Mouse (Mus musculus): ENCODE measurements around the gene Brcc3.

The Brcc3 gene

DNA sequence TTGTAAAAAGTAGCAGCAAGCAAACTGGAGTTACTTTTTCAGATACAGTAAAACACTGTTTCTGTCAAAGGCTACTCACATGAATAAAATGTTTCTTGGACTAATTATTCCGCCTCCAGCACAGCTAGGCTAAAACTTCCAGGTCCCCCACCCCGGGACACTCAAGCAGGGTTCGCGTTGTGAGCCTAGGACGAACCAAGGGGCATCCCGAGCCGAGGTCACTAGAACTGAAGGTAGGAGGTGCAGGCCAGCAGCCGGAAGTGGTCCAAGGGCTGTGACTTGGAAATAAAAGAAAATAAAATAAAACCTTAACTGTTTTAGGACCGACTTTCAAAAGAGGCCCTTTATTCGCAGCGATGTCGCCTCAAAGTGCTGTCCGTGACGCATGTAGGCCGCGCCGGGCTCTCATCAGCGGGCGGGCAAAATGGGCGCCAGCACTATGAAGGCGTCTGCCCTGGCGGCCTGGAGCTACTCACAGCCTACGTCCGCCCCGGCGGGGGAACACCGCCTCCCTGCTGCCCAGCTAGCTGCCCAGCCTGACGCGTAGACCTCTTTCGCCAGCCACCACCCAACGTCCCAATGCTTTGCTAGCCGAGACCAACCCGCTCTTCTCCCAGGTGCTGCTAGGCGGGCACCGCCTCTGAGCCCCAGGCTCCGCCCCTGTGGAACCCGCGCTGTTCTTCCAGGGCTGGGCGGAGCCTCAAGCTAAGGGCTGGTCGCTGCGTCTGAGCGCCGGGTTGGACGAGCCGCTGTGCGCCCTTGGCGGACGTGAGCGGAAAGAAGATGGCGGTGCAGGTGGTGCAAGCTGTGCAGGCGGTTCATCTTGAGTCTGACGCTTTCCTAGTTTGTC lies at the start of gene Brcc3, which contains the start of the genes Cmc4 and Mtcp1:
TSS of gene Brcc3 (plus strand) at position 693 of the 850 bp plus-strand sequence.
TSS of gene Cmc4 (minus strand) at position 649 of the 850 bp plus-strand sequence.
TSS of gene Mtcp1 (minus strand) at position 653 of the 850 bp plus-strand sequence.
- peak; percentile 82 for DNase-seq (ENCODE audit: low spot score)

DNA sequence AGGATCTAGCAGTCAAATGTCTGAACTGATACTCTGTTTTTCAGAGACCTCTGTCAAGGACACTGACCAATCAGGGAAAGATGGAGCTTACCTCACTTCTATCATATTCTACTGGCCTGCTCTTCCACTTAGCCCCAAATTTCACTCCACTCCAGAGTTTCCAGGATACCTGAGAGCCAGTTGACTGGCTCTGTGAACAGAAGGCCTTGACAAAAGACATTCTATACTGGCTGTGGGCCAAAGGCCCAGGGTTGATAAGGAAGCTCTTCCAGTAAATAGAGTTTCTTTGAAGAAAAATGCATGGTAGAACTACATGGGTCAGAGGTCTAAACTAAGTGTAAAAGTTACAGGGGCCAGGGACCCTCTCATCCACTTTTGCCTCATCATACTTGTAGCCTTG lies 46.2 kb upstream of the Brcc3 start:
- DNase-seq (ENCODE audit: low spot score), result no peak

DNA sequence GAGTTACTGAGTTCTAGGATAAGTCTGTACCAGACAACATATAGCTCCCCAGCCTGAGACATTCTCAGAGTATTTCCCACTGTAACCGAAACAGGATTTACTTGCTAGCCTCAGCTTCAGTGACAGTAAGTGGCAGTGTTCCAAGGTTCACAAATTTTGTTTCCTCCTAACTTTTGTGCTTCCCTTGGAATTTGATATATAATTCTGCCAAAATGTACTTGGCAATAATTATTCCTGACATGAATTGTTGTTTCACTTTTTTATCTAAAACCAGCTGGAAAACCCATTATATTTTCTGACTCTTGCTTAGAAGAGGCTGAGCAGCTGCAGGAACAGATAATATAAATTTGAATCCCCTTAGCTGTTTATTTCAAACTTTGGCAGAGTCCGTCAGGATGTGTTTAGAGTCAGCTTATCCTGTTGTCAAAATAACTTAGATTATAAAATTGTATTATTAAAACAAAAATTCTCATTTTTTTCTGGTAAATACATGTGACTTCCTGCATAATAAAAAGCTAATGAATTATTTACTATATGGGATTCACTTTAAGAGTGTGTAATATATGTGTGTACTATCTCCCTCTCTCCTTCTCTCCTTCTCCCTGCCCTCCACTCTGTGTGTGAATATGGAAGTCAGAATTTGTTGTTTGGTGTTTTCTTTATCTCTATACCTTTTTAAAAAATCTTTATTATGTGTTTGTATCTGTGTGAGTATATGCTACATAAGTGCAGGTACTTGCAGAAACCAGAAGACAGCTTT lies 43.6 kb upstream of the Brcc3 start:
- DNase-seq (ENCODE audit: low spot score), result no peak

DNA sequence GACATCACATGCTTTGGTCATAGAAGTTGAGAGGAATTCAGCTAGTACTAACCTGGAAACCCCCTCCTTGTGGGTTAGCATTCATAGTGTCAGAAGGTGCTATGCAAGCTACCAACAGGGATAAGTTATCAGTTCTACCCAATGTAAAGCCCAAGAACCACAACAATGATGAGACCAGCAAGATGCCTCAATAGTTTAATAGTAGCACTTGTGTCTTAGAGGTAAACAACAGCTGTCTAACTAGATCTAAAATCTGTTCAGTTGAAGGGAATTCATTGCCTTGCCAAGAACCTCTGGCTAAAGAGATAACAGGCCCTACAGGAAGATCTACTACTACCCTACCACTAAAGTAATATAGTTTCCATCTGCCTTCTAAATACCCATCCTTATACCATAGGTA lies 39.6 kb upstream of the Brcc3 start:
- no peak for DNase-seq (ENCODE audit: low spot score)

DNA sequence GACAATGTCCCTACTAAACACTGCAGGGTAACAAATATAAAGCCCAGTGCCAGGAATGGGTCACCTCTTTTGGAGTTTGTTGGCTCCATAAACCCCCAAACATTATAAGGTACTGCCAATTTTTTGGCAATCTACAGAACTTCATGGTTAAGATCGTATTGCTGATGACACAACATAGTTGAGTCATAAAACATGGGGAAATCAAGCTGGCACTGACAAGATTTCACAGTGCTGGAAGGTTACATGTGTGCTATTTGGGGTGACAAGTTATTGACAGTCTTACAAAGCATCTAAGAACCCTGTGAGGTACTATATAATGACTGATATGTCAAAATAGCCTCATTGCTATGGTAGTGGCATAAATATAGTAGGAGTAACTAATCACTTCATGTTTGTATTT lies 35.3 kb upstream of the Brcc3 start:
- no peak for DNase-seq (ENCODE audit: low spot score)

DNA sequence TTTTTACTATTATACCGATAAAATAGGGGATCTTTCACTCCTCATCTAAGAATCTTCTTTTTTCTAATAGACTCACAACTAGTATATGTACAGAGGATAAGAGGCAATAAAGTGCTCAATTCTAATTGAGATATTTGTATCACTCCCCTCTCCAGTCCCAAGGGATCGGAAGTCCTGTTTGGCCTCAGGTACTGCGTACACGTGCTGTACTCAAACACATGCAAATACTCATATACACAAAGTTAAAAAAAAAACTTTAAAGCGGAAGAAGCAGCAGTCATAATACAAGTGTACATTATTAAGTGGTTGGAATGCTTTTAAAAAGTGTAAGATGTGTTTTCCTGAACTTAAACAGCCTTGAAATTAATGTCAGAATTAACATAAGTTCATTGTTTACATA lies 34.7 kb upstream of the Brcc3 start:
- DNase-seq (ENCODE audit: low spot score), result no peak

DNA sequence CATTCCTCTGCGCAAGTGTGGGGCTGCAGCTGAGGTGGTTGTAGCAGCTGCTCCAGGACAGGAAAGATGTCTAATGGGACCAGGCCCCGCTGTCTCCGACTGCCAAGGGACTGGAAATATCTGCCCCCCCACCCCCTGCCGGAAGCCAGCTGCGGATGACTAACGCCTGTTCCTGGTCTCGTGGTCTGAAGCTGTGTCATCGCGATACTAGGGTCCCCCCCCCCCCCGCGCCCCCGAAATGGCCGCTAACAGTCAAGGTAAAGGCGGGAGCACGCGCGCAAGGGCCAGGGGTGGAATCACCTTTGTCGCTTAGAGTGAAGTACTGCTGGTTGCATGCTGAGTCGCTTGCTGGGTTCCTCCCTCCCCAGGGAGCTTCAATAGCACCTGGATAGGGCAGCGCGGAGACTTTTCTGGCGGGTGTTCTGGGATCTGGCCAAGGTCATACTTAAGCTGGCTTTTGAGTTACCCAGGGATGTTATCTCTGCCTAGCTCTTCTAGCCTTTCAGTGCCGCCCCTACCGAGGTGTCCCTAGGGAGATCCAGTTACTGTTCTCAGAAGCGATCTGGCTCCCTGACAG lies 34.1 kb upstream of the Brcc3 start, which contains the start of the genes Fundc2 and F8:
TSS of gene Fundc2 (plus strand) at position 205 of the 577 bp plus-strand sequence.
TSS of gene F8 (minus strand) at position 421 of the 577 bp plus-strand sequence.
- peak; percentile 75 for DNase-seq (ENCODE audit: low spot score)

DNA sequence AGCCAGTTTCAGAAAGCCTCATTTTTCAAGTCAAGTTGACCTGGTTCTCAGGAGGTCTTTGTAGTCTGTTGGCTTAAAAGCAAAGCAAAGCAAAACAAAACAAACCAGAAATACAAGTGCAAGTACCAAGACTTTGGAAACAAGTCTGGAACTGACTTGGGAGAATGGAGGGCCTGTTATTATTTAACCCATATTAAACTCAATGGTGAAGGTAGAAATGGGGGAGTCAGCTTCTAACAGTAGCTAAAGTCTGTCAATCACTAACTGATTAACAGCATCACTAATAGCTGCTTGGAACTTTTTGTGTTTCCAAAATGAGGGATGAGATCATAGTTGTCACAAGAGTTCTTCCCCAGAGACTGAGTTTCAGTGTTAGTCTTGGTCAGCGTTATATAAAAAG lies 17.0 kb upstream of the Brcc3 start:
- DNase-seq (ENCODE audit: low spot score), result no peak

DNA sequence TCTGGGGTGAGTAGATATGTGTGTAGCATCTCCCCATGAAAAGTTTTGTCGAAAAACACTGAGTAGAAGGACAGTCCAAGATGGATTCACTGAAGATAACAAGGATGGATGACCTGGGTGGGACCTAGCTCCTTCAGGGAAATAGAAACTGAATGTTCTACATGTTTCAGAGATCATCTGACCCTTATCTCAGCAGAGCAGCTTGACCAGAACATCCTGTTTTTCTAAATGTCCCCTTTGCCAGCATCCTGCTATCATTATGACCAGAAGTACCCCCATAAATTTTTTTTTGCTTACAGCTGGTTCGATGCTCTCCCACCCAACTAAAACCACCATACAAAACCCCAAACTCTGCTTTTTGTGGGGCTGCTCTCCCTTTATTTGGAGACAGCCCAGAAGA lies 13.8 kb upstream of the Brcc3 start:
- no peak for DNase-seq (ENCODE audit: low spot score)

DNA sequence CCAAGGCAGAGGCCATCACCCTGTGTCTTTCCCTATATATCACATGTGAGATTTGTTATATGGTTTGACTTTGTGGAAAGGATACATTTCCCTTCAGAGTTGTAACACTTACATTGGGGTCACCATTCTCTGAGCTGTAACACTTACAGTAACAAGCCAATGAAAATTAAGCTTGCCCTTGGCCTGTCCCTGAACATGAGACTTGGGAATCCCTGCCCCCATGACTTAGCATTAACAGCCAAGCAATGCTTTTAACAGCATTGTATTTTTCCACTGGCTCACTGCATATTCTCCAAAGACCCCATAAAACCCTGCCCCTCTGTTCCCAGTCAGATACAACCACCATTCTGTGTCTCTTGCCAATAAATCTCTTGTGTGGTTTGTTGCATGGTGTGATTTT lies 13.1 kb upstream of the Brcc3 start:
- no peak for DNase-seq (ENCODE audit: low spot score)

DNA sequence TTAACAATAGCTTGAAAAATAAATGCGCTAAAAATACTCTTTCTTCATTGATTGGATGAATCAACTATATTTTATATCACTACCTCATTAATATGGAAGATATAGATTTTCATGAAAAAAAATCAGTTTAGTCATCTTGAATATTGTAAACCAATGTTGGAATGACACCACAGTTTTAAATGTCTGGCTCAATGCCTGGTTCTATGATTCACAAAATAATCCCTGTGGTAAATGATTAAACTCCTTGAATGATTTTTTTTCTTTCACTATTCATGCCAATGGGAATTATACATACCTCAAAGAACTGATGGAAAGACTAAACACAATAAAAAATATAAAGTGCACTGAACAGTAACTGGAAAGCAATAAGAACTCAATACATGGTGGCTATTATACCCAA lies 6.7 kb upstream of the Brcc3 start:
- DNase-seq (ENCODE audit: low spot score), result no peak

DNA sequence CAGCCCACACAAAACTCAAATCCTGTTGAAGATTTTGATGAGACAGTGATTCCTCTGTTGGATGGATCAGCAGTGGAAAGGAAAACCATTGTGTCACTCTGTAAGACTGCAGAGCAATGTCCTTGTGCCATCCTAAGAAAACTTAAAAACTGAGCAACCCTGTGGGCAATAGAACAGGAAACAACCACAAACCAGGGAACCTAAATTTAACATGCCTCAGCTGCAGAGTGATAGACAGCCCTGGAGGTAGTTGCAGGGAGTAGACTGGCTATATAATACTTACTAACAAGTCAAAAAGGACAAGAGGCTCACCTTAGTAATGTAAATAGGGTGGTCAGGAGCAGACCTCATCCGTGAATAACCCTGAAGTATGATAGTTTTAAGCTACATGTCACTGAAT lies 38.2 kb downstream of the Brcc3 start:
- no peak for DNase-seq (ENCODE audit: low spot score)

DNA sequence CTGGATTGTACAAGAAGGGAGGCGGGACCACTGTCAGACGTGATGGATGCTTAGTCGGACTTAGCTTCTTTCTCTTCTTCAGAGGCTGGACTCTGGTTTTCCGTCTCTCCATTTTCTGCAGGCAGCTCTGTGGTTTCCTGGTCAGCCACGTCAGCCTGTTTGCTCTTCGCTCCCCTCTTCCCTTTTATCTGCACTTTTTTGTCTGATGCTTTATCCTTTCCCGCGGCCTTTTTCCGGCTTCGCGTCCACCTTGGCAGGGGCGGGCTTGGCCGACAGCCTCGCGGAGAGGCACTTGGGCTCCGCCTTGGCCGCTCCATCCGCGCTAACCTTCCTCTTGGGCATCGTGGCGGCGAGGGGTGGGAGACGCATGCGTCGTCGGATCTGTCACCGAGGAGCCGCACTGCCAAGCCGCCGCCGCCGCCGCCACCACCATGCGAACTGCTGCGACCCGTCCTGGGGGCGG lies 58.8 kb downstream of the Brcc3 start:
- DNase-seq (ENCODE audit: low spot score), result peak; percentile 28

DNA sequence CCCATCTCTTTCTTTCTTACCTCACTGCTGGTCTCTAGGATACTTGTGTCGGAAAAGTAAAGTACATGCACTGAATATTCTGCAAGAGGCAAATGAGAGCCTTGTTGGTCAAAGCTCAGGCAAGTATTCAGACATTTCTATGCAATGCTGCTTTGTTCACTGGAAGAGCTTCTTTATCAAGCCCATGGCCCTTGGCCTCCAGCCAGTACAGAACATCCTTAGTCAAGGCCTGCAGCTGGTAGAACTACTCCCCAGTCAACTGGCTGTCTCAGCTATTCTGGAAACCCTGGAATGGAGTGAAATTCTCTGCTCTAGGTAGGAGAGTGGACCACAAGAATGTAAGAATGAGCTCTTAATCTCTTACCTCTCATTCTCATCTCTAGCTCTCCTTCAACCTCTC lies 73.5 kb downstream of the Brcc3 start:
- no peak for DNase-seq (ENCODE audit: low spot score)
